Mouse (Mus musculus): Measurements from ENCODE around the gene Tap2. TPM values are rescaled to one million over a fixed set of nuclear protein-coding genes. Genes with fewer than 3 reads are reported as not detected.

Gene Tap2
- total RNA-seq, 2 experiments from 2014 or later, result 0.38 to 7.8 TPM

DNA sequence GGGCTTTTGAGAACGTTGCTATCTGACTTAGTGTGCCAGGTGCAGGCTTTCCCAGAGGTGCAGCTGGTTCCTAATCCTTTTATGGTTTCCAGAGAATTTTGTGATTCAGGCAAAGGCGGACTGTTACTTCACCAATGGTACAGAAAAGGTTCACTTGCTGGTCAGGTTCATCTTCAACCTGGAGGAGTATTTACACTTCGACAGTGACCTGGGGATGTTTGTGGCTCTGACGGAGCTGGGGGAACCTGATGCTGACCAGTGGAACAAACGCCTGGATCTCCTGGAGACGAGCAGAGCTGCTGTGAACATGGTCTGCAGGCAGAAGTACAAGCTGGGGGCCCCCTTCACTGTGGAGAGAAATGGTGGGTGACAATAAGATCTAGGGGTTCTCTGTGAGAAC, 37.6 kb downstream of the Tap2 start:
- no peak for ATAC-seq (replicated peaks; ENCODE audit: low FRiP score, poor library complexity, severe bottlenecking)

DNA sequence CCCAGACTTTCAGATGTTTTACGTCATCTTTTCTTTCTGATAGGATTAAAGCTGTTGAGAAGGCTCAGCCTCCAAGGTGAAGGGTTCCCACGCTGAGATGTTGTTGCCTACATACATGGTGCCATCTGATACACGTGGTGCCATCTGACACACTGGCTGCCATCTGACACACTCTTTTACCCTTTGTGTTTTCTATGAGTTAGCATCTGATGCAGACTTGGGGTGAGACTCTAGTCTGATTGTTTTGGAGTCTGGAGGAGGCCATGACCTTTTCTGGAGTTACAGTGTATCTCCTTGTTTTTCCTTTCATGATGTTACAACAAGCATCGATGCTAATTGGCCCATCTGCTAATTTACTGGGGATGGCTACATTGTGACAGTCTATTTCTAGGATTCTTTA, 41.3 kb downstream of the Tap2 start:
- no peak for ATAC-seq (replicated peaks; ENCODE audit: low FRiP score, poor library complexity, severe bottlenecking)

DNA sequence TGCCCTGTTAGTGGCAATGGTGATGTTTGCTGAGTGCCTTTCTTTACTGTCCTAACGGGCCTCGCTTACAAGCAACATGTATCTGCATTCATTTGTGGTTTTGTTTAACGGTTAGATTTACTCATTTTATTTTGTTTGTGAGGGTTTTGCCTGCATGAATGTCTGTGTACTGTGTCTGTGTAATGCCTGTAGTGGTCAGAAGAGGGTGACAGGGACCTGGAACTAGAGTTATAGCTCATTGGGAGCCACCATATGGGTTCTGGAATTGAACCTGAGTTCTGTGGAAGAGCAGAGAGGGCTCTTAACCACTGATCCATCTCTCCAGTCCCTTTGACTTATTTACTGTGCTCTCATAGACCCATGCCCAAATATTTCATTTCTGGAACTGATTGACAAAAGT, 43.7 kb downstream of the Tap2 start:
- no peak for ATAC-seq (replicated peaks; ENCODE audit: low FRiP score, poor library complexity, severe bottlenecking)

DNA sequence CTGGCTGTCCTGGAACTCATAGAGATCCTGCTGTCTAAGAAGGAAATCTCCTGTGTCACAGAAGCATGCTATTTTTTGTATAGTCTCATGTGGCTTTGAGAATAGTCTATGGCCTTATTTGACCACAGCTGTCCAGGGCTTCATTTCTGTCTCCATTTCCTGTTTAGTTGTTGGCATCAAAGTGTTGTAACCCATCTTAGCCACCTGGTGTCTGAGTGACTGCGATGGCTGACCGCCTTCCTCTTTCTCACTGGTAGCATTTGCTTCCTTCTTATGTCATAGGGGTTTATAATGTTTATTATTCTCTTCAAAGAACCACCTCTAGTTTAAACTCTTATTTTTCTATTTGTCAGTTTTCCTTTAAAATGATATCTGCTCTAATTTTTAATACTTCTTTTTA, 45.4 kb downstream of the Tap2 start:
- no peak for ATAC-seq (replicated peaks; ENCODE audit: low FRiP score, poor library complexity, severe bottlenecking)

DNA sequence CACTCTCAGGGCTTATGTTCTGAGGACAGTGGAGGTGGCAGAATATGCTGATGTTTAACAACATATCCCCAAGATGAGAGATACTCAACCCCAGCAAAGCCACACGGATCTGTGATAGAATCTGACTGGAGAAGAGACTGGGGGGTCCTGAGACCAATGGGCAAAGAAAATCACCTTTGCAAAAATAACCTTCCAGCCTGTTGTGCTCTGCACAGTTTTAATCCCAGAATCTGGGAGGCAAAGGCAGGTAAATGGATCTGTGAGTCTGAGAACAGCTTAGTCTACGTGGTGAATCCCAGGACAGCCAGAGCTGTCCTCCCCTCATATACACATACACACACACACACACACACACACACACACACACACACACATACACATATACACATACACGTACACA, 46.0 kb downstream of the Tap2 start:
- no peak for ATAC-seq (replicated peaks; ENCODE audit: low FRiP score, poor library complexity, severe bottlenecking)

DNA sequence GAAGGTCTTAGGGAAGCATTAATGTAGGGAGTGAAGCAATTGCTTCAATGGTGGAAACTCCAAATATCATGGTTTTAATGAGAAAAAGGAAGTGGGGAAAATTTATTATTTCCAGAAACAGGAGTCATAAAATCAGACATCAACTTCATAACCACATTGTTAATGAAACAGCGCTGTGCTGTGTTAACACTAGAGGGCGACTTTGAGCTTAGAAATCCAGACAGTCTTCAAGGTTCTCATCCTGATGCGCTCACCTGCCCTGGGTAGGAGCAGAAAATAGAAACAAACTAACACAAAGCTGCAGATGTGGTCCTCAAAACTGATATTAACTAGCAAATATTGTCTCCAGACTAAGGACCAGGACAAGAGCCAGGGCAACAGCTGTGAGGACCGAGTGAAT, 46.6 kb downstream of the Tap2 start:
- ATAC-seq (replicated peaks; ENCODE audit: low FRiP score, poor library complexity, severe bottlenecking), result no peak

DNA sequence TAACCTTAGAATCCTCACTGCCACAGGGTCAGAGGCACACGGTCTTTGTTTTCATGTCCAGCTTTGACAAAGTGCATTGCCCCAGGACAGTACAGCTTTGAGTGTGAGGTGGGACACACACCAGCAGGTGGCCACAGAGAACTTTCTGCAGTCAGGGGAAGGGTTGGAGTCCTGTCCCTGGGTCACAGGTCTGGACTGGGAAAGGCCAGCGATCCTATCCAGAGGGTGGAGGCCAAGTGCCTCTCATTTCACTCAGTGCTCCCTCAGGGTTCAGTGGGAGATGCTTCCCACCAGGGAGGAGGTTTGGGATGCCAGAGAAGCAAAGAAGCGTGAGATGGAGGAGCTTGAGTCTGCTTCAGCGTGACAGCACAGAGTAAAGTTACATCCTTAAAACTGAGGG, 48.3 kb downstream of the Tap2 start:
- ATAC-seq (replicated peaks; ENCODE audit: low FRiP score, poor library complexity, severe bottlenecking), result no peak

DNA sequence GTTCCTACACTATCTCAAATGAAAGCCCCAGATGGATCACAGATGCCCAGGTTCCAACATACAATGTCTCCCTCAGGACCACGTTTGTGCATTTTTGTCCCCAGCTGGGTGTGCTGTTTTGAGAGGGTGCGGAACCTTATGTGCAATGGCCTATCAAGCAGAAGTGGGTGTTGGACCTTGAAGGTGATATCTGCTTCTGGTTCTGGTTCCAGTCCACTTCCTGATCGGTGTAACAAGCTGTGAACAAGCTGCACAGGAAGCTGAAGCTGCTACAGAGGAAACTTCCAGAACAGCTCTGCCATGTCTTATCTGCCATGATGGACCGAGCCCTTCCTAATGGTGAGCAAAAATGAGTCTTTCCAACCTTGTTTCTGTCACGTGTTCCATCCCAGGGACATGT, 53.2 kb downstream of the Tap2 start:
- ATAC-seq (replicated peaks; ENCODE audit: low FRiP score, poor library complexity, severe bottlenecking), result no peak

DNA sequence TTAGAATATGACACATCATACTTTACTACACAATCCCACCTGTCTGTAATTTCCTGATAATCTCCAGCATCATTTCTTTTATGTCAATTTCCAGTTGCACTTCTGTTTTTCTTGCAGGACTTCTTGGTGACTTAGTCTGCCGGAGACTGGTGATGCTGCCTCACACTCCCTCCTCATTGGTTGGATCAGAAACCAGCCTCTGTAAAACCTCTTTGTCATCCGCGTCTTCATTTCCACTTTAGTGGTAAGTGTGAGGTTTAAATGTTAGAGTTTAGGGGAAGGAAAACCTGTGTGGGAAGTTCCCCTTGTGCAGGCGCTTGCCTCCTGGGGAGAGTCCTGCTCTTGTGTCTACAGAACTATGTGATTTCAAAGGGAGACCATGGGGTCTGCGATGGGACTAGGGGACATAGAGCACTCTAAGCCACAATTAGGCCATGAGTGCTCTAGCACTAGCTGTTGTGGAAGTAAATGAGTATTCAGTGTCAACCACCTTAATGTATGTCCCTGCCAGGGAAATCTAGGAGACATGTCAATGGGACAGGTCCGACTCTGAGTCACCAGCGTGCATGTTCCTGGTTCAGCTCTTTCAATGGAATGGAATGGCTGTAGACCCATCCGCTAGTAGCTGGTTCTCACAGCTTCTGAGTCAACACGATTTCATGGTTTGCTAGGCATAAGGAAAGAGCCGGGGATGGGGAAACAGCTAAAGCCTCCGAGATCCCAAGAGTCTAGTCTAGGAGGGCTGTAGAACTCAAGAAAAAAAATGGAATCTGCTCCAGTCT, 54.5 kb downstream of the Tap2 start, which contains the start of gene H2-Ab1:
H2-Ab1 (plus strand) TSS at position 96 of the 782 bp plus-strand sequence.
- ATAC-seq (replicated peaks; ENCODE audit: low FRiP score, poor library complexity, severe bottlenecking), result no peak

DNA sequence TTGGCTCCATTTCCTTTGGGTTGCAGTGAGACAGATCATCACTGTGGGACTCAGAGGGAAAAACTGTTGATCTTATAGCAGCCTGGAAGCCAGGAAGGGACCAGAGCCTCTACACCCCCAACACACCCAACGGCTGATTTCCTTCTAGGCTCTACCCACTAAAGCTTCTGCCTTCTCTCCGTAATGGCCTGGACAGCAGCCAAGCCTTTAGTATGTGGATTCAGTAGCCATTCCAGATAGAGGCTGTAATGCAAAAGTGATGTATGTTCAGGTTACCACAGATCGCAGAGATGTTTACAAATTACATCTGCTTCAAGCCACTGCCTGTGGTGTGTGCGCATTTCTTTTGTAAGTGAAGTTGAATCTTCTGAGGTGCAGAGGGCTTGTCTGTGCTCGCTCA, 57.2 kb downstream of the Tap2 start:
- ATAC-seq (replicated peaks; ENCODE audit: low FRiP score, poor library complexity, severe bottlenecking), result no peak

DNA sequence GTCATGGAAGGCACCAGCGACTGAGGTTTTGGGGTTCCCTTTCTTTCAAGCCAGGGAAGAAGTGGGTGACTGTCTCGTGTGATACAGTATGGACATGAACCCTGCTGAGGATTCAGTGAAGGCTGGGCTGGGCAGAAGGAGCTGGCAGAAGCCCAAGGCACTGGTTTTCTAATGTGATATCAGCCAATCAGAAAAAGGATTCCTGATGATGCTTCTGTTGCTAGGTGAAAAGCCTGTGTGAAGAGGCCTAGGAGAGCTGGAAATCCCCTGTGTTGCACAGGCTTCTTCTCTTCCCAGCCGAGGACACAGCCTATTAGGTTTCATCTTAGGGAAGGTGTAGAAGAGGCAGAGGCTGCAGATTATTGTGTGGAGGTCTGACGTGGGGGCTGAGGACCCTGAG, 58.2 kb downstream of the Tap2 start:
- ATAC-seq (replicated peaks; ENCODE audit: low FRiP score, poor library complexity, severe bottlenecking), result no peak

DNA sequence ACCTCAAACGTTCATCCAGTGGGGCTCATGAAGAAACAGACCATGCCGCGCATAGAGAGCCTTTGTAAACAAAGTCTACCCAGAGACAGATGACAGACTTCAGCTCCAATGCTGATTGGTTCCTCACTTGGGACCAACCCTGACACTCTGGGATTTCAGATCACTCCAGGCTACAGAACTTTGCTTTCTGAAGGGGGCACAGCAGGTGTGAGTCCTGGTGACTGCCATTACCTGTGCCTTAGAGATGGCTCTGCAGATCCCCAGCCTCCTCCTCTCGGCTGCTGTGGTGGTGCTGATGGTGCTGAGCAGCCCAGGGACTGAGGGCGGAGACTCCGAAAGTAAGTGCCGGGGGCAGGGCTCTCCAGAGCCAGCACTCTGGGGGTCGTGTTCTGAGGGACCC, 59.7 kb downstream of the Tap2 start:
- ATAC-seq (replicated peaks; ENCODE audit: low FRiP score, poor library complexity, severe bottlenecking), result peak; percentile 68

DNA sequence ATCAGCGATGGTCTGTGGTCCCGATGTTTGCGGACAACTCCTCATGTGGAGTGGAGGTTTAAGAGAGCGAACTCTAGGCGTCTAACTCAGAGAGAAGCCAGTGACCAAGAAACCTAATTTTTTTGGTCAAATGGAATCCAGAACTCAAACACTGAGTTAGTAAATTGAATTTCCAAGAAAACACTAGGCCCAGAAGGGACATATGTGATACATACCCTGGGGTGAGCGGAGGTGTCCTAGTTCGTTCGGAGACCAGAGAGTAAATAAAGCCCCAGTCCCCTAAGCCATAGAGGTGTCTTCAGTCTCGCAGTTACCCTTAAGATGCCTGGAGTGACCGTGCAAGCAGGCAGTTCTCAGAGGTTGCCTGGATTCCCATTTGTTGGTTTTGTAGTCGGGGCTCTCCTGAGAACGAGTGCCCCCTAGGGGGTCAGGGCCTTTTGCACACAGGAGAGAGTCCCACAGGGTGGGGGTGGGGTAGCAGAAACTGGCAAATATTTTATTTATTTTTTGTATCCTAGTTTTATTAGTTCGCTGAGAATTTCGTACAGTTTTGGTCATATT, 60.6 kb downstream of the Tap2 start:
- ATAC-seq (replicated peaks; ENCODE audit: low FRiP score, poor library complexity, severe bottlenecking), result no peak

DNA sequence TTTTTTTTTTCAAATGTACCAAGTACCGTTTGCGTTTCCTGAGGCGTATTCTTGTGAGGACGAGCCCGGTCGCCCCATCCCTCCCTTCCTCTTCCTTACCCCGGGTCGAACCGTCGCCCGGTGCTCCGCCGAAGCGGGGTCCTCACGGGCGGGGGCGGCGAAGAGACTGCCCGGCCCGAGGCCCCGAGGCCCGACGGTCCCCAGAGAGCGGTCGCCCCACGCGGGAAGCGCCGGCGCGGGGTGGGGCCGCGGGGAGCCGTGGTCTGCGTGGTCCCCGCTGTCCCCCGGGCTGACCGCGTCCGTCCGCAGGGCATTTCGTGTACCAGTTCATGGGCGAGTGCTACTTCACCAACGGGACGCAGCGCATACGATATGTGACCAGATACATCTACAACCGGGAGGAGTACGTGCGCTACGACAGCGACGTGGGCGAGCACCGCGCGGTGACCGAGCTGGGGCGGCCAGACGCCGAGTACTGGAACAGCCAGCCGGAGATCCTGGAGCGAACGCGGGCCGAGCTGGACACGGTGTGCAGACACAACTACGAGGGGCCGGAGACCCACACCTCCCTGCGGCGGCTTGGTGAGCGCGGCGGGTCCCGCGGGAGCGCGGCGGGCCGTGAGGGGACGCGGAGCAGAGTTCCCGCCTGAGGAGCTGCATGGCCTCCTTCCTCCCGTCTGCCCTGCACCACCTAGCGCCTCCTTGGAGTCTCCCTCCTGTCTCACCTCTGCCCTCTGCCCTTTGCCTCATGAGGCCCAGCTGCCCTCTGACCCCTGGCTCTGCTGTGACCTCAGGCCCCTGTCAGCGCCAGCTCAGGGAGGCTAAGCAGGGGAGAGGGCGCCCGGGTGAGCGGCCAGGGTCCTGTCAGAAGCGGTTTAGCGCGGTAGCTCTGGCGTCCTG, 61.4 kb downstream of the Tap2 start:
- no peak for ATAC-seq (replicated peaks; ENCODE audit: low FRiP score, poor library complexity, severe bottlenecking)

Other genes with a start within 250 kb of the Tap2 start
- gene Vps52, start 247.7 kb upstream of the Tap2 start, total RNA-seq (2015; ENCODE audit: low replicate concordance), result 8.2 and 11.3 TPM in 2 replicates
- gene Vps52, start 247.7 kb upstream of the Tap2 start, total RNA-seq (2017; ENCODE audit: low replicate concordance), result 13.0 and 17.0 TPM in 2 replicates
- 758 and 917 TPM in 2 replicates for gene Rps18, start 247.5 kb upstream of the Tap2 start, total RNA-seq (2015; ENCODE audit: low replicate concordance)
- 207 and 301 TPM in 2 replicates for gene Rps18, start 247.5 kb upstream of the Tap2 start, total RNA-seq (2017; ENCODE audit: low replicate concordance)
- 177 and 273 TPM in 2 replicates for gene H2-K1, start 203.2 kb upstream of the Tap2 start, total RNA-seq (2015; ENCODE audit: low replicate concordance)
- 97.6 and 121 TPM in 2 replicates for gene H2-K1, start 203.2 kb upstream of the Tap2 start, total RNA-seq (2017; ENCODE audit: low replicate concordance)
- 1.9 and 9.2 TPM in 2 replicates for gene Ring1, start 178.8 kb upstream of the Tap2 start, total RNA-seq (2015; ENCODE audit: low replicate concordance)
- 2.0 and 2.8 TPM in 2 replicates for gene Ring1, start 178.8 kb upstream of the Tap2 start, total RNA-seq (2017; ENCODE audit: low replicate concordance)
- 26.5 and 50.7 TPM in 2 replicates for gene H2-Ke6, start 175.5 kb upstream of the Tap2 start, total RNA-seq (2015; ENCODE audit: low replicate concordance)
- gene H2-Ke6, start 175.5 kb upstream of the Tap2 start, total RNA-seq (2017; ENCODE audit: low replicate concordance), result 15.0 and 17.8 TPM in 2 replicates
- gene Slc39a7, start 171.8 kb upstream of the Tap2 start, total RNA-seq (2015; ENCODE audit: low replicate concordance), result not detected in 2 replicates
- gene Slc39a7, start 171.8 kb upstream of the Tap2 start, total RNA-seq (2017; ENCODE audit: low replicate concordance), result 11.5 and 16.6 TPM in 2 replicates
- 7.1 and 8.3 TPM in 2 replicates for gene Rxrb, start 171.7 kb upstream of the Tap2 start, total RNA-seq (2015; ENCODE audit: low replicate concordance)
- gene Rxrb, start 171.7 kb upstream of the Tap2 start, total RNA-seq (2017; ENCODE audit: low replicate concordance), result 10.7 and 12.0 TPM in 2 replicates
- 1.3 TPM in 1 of 2 replicates, not detected in the other for gene Col11a2, start 164.1 kb upstream of the Tap2 start, total RNA-seq (2015; ENCODE audit: low replicate concordance)
- gene Col11a2, start 164.1 kb upstream of the Tap2 start, total RNA-seq (2017; ENCODE audit: low replicate concordance), result 4.3 and 7.0 TPM in 2 replicates
- gene H2-Oa, start 111.2 kb upstream of the Tap2 start, total RNA-seq (2015; ENCODE audit: low replicate concordance), result 0.84 and 7.9 TPM in 2 replicates
- gene H2-Oa, start 111.2 kb upstream of the Tap2 start, total RNA-seq (2017; ENCODE audit: low replicate concordance), result 1.1 TPM in 1 of 2 replicates, not detected in the other
- gene H2-DMa, start 84.0 kb upstream of the Tap2 start, total RNA-seq (2015; ENCODE audit: low replicate concordance), result 15.9 and 37.5 TPM in 2 replicates
- gene H2-DMa, start 84.0 kb upstream of the Tap2 start, total RNA-seq (2017; ENCODE audit: low replicate concordance), result 11.7 and 13.3 TPM in 2 replicates
- gene Brd2, start 80.9 kb upstream of the Tap2 start, total RNA-seq (2015; ENCODE audit: low replicate concordance), result 36.1 and 75.0 TPM in 2 replicates
- 114 and 135 TPM in 2 replicates for gene Brd2, start 80.9 kb upstream of the Tap2 start, total RNA-seq (2017; ENCODE audit: low replicate concordance)
- gene H2-DMb2, start 60.2 kb upstream of the Tap2 start, total RNA-seq (2015; ENCODE audit: low replicate concordance), result 2.5 TPM in 1 of 2 replicates, not detected in the other
- gene H2-DMb2, start 60.2 kb upstream of the Tap2 start, total RNA-seq (2017; ENCODE audit: low replicate concordance), result 3.2 and 3.6 TPM in 2 replicates
- gene H2-DMb1, start 50.5 kb upstream of the Tap2 start, total RNA-seq (2015; ENCODE audit: low replicate concordance), result 6.1 and 9.6 TPM in 2 replicates
- 7.1 and 15.8 TPM in 2 replicates for gene H2-DMb1, start 50.5 kb upstream of the Tap2 start, total RNA-seq (2017; ENCODE audit: low replicate concordance)
- 6.9 and 12.1 TPM in 2 replicates for gene Tap1, start 16.0 kb upstream of the Tap2 start, total RNA-seq (2015; ENCODE audit: low replicate concordance)
- 13.3 and 24.7 TPM in 2 replicates for gene Tap1, start 16.0 kb upstream of the Tap2 start, total RNA-seq (2017; ENCODE audit: low replicate concordance)
- 16.1 and 55.0 TPM in 2 replicates for gene Psmb9, start 15.8 kb upstream of the Tap2 start, total RNA-seq (2015; ENCODE audit: low replicate concordance)
- gene Psmb9, start 15.8 kb upstream of the Tap2 start, total RNA-seq (2017; ENCODE audit: low replicate concordance), result 17.2 and 29.1 TPM in 2 replicates
- gene Psmb8, start 5.8 kb upstream of the Tap2 start, total RNA-seq (2015; ENCODE audit: low replicate concordance), result 35.5 and 50.4 TPM in 2 replicates
- gene Psmb8, start 5.8 kb upstream of the Tap2 start, total RNA-seq (2017; ENCODE audit: low replicate concordance), result 34.0 and 37.2 TPM in 2 replicates
- 4.8 and 8.1 TPM in 2 replicates for gene H2-Ob, start 35.4 kb downstream of the Tap2 start, total RNA-seq (2015; ENCODE audit: low replicate concordance)
- 1.4 TPM in 1 of 2 replicates, not detected in the other for gene H2-Ob, start 35.4 kb downstream of the Tap2 start, total RNA-seq (2017; ENCODE audit: low replicate concordance)
- 60.8 and 138 TPM in 2 replicates for gene H2-Ab1, start 54.2 kb downstream of the Tap2 start, total RNA-seq (2015; ENCODE audit: low replicate concordance)
- gene H2-Ab1, start 54.2 kb downstream of the Tap2 start, total RNA-seq (2017; ENCODE audit: low replicate concordance), result 38.6 and 79.7 TPM in 2 replicates
- gene H2-Aa, start 84.3 kb downstream of the Tap2 start, total RNA-seq (2015; ENCODE audit: low replicate concordance), result 92.2 and 127 TPM in 2 replicates
- 32.1 and 32.2 TPM in 2 replicates for gene H2-Aa, start 84.3 kb downstream of the Tap2 start, total RNA-seq (2017; ENCODE audit: low replicate concordance)
- 6.5 and 9.8 TPM in 2 replicates for gene H2-Eb1, start 102.3 kb downstream of the Tap2 start, total RNA-seq (2015; ENCODE audit: low replicate concordance)
- gene H2-Eb1, start 102.3 kb downstream of the Tap2 start, total RNA-seq (2017; ENCODE audit: low replicate concordance), result 15.9 and 53.1 TPM in 2 replicates
- not detected in 2 replicates for gene H2-Eb2, start 122.1 kb downstream of the Tap2 start, total RNA-seq (2015; ENCODE audit: low replicate concordance)
- gene H2-Eb2, start 122.1 kb downstream of the Tap2 start, total RNA-seq (2017; ENCODE audit: low replicate concordance), result not detected in 2 replicates
- gene Btnl2, start 151.3 kb downstream of the Tap2 start, total RNA-seq (2015; ENCODE audit: low replicate concordance), result 0.96 TPM in 1 of 2 replicates, not detected in the other
- gene Btnl2, start 151.3 kb downstream of the Tap2 start, total RNA-seq (2017; ENCODE audit: low replicate concordance), result 0.09 and 0.42 TPM in 2 replicates
- not detected in 2 replicates for gene Btnl1, start 173.6 kb downstream of the Tap2 start, total RNA-seq (2015; ENCODE audit: low replicate concordance)
- not detected in 2 replicates for gene Btnl1, start 173.6 kb downstream of the Tap2 start, total RNA-seq (2017; ENCODE audit: low replicate concordance)
- gene BC051142, start 195.3 kb downstream of the Tap2 start, total RNA-seq (2015; ENCODE audit: low replicate concordance), result not detected in 2 replicates
- gene BC051142, start 195.3 kb downstream of the Tap2 start, total RNA-seq (2017; ENCODE audit: low replicate concordance), result not detected in 2 replicates

Data from erythroblast, adult 5-6 weeks (primary cell).